Mouse (Mus musculus) liver, adult (tissue): ENCODE data around the gene Bphl.
A peak's percentile ranks its signal among the peaks of the same experiment; 100 is the strongest.

Source experiments
- GATA4 ChIP-seq: IDR thresholded peaks from 2 replicates; pipeline ENCODE4 v1.6.1; 2014; ENCODE audit warnings: mild to moderate bottlenecking, low read length; ENCODE audit not compliant: insufficient replicate concordance

Bphl gene

GRCm38 (mm10) chr13:34043716-34044393, 6.5 kb downstream of the Bphl start:
- no peak for TF ChIP-seq GATA4

DNA sequence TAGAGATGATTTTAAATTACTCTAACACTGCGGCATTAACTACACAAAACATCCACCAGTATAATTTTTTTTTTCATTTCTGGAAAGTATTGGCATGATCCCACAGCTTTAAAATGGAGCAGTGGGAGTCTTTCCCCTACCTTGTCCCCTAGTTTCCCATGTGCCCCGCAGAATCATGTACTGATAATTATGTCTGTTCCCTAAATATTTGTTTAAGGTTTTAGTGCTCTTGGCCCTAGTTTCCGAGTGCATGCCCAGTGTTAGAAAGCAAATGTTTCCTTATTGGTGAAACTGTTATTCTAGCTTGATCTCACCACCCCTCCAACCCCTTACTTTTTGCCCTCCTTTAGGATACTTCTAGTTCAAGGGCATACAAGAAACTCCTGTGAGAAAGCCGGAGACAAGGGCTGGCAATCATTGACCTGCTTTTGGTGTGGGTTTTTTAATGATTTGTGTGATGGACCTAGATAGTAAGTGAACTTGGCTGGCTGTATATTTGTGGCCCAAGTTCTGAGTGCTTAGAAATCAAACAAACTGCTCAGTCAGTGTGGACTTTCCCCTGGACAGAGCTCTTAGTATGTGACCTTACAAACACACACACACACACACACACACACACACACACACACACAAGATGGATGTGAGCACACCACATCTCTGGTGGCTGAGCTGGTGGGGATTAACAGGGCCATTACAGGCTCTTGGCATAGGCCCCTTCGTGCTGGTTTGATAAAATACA, 8.3 kb downstream of the Bphl start:
- no peak; the same call in 1 of the 2 replicates for TF ChIP-seq GATA4

DNA sequence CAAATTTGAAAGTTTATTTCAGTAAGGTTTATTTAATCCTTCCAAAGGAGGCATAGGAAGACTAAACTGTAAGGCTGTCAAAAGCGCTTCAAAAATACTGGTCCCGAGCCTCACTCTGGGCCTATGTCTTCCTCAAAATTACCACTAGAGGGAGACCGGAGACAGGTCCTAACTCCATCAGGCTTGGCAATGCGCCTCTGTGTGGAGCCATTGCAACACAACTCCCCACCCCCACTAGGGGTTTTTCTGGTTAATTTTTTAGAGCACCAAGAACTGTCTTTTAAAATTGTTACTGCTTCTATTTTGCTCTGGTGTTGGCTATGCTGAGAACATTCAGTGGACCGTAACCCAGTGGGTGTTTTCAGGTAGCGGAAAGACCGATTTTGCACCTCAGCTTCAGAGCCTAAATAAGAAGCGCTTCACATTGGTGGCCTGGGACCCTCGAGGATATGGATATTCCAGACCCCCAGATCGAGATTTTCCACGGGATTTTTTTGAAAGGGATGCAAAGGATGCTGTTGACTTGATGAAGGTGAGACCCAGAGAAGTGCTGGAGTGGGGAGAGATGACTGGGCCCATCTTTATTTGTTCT, 9.1 kb downstream of the Bphl start:
- TF ChIP-seq GATA4: no peak

- TF ChIP-seq GATA4: no peak
Observed at GRCm38 (mm10) chr13:34047526-34047925, 10.1 kb downstream of the Bphl start.

GRCm38 (mm10) chr13:34050479-34050878, 13.1 kb downstream of the Bphl start:
- no peak for TF ChIP-seq GATA4

DNA sequence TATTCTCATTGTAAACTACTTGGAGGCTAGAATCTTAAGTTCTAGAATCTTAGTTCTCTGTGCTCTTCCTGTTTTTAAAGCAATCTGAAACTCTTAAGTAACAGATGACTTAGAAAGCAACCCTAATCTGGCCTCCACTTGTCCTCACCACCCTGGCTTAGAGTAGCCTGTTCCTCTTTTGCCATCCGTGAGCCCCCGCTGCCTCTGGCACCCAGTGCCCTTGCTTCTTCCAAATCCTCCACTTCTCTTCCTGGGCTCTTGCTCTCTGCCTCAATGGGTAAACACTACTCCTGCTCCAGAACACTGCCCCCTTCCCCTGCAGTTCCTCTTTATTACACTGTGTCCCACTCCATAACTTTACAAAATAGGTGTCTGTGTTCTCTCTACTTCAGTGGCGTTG, 14.3 kb downstream of the Bphl start:
- no peak for TF ChIP-seq GATA4

- no peak for TF ChIP-seq GATA4
Observed at GRCm38 (mm10) chr13:34053673-34054282, 16.4 kb downstream of the Bphl start.

GRCm38 (mm10) chr13:34054391-34054790, 17.0 kb downstream of the Bphl start:
- TF ChIP-seq GATA4: no peak

DNA sequence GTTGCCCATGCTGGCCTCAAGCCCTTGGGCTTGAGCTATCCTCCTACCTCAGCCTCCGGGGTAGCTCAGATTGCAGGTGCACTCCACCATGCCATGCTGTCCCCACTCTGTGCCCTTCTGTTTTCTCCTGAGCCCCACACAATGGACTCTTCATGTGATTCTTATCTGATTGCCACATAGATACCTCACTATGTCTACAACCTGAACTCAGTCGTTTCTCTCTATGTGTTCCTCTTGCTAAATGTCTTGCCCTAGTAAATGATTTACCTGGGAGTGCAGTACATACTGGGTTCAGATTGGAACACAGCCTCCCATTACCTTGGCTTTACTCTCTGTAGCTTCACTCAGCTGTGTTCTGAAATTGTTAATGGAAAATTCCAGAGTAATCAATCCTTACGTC, 17.6 kb downstream of the Bphl start:
- peak; percentile 91 for TF ChIP-seq GATA4

GRCm38 (mm10) chr13:34057252-34057651, 19.9 kb downstream of the Bphl start:
- no peak for TF ChIP-seq GATA4

DNA sequence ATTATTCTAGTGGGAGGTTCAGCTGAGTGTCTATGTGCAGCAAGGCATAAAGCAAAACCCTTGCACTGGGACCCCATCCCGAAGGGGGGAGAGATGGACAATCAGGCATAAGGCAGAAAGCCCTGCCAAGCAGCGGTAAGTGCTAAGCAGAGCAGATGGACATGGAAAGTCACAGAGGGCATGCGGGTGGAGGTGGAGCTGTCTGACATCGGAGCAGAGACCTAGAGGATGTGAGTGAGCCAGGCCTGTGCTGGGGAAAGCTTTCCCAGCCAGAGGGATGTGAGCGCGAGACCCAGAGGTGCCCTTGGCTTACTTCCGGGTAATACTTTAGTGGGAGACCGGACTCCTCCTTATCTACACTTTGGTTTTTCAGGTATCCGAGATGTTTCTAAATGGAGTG, 22.7 kb downstream of the Bphl start:
- no peak for TF ChIP-seq GATA4

GRCm38 (mm10) chr13:34062466-34062865, 25.1 kb downstream of the Bphl start:
- TF ChIP-seq GATA4: no peak

DNA sequence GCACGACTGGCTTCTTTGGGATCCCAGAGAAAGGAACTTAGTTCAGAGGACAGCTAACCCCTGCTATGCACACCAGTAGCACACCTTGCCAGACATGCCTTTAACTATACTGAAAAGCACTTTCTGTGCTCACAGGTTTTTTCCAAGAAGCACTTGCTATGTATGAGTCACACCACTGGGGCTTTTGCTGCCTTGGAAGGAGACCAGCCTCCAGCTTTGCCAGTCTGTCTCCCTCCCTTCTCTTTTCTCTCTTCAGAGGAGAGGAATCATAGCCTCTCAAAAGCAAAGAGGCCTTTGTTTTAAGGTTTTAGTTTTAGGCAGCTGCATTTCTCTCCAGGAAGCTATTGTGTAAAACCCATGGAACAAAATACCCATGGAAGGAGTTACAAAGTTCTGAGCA, 29.0 kb downstream of the Bphl start:
- no peak for TF ChIP-seq GATA4

DNA sequence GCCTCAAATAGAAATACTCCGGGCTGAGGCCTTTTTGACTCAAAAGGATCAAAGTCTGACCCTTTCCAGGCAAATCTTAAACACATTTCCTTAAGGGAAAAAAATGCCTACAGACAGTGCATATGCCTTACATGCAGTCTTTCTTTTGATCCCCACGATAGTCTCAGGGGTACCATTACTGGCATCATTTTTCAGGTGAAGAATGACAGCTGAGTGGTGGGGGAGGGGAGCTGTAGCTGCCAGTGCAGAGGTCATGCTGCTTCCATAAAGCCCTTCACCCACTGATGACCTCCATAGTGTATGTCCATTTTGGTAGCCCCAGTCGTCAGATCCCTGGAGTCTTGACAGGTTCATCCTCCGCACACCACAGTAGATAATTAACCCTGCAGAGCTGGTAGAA, 32.9 kb downstream of the Bphl start:
- TF ChIP-seq GATA4: no peak

DNA sequence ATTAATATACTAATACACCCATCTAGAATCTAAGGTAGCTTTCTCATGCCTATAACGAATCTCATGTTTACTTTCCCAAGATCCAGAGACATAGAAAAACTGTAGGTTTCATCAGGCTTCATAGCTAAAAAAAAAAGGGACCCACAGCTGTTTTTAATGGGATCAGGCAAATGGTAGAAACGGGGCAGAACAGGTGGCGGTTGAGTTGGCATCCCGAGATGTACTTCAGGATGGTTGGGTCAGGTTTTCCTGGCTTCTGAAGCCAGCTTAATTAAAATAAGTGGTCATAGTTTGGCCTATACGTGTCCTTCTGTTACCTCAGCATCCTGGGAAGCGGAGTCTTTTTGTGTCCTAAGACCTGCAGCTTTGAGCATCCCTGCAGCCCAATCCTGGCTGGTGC, 34.4 kb downstream of the Bphl start:
- TF ChIP-seq GATA4: no peak

DNA sequence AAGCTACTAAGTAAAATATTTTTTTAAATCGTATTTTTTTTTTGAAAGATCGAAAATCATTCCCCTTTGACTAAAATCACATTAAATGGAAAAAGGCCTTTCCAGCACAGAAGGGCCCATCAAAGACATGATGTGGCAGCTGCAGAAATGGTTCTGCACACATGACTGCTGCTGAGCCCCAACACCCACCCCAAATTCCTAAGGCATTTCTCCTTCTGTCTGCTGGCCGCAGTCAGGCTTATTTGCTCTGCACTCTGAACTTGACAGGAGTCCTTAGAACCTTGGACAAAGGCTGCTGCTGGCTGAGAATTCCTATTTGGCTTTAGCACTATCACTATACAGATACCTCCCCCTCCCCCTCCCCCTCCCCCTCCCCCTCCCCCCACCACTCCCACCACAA, 35.5 kb downstream of the Bphl start:
- TF ChIP-seq GATA4: no peak
